Mouse (Mus musculus): Measurements from ENCODE around the gene Evi2b.

DNA sequence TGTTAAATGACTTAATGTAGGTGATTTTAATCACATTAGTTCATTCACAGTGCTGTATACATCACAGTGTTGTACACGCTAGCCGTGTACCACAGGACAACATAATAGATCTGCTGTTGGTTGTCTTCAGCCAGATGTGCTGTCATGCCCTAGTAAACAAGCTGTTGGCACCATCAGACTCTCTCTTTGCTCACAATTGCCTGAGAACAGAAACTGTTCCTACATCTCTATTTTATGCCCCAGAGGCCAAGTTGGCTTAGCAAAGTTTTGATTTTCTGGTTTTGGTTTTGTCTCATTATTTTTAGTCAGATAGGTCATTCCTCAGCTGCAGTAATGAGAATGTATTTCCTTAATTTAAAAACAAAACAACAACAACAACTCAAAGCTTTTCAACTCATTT is 6.2 kb upstream of the Evi2b start:
- TF ChIP-seq CTCF (IDR thresholded peaks at IDR 0.05; ENCODE audit: borderline replicate concordance, control insufficient read depth, extremely low read depth, insufficient read depth, low read length, poor library complexity), result no peak
- TF ChIP-seq POLR2A (IDR thresholded peaks at IDR 0.05; ENCODE audit: control insufficient read depth, extremely low read depth, insufficient read depth, low read length, poor library complexity), result no peak

Data from thymus, adult 2 months (tissue).